Mouse (Mus musculus) C2C12 (cell line): ENCODE measurements around the gene Usp7.

Source experiments
- CEBPB ChIP-seq: IDR thresholded peaks from one replicate; pipeline ENCODE4 v1.6.1; 2011; ENCODE audit warnings: low read depth, mild to moderate bottlenecking, control low read depth, moderate library complexity
- CTCF ChIP-seq: IDR thresholded peaks from one replicate; pipeline ENCODE4 v1.5.1; 2011; ENCODE audit not compliant: control insufficient read depth, insufficient read depth, insufficient read length
- FOSL1 ChIP-seq: IDR thresholded peaks from one replicate; pipeline ENCODE4 v1.8.0; 2011; ENCODE audit warnings: mild to moderate bottlenecking, low read length; ENCODE audit not compliant: poor library complexity, insufficient read depth, severe bottlenecking
- MAX ChIP-seq: IDR thresholded peaks from one replicate; pipeline ENCODE4 v1.6.1; 2011; ENCODE audit warnings: mild to moderate bottlenecking, control low read depth
- MYOD1 ChIP-seq: IDR thresholded peaks from one replicate; pipeline ENCODE4 v1.6.1; 2011; ENCODE audit warnings: low read depth; ENCODE audit not compliant: control insufficient read depth, insufficient read length
- MYOG ChIP-seq: IDR thresholded peaks from one replicate; pipeline ENCODE4 v1.6.1; 2011; ENCODE audit not compliant: control insufficient read depth, insufficient read length; ENCODE audit errors: extremely low read depth
- USF1 ChIP-seq: IDR thresholded peaks from one replicate; pipeline ENCODE4 v1.6.1; 2011; ENCODE audit warnings: low read depth, mild to moderate bottlenecking, control low read depth, moderate library complexity

DNA sequence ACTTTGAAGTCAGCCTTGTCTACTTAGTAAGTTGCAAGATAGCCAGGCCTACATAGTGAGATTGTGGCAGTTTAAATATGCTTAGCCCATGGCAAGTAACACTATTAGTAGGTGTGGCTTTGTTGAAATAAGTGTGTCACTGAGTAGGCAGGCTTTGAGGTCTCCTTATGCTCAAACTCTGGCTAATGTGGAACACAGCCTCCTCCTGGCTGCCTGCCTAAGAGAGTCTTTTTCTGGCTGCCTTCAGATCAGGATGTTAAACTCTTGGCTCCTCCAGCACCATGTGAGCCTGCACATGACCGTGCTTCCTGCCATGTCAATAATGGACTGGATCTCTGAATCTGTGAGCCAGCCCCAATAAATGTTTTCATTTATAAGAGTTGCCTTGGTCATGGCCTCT lies 29.3 kb upstream of the Usp7 start:
- TF ChIP-seq CTCF (no peak), USF1 (no peak), MAX (no peak), MYOG (no peak), FOSL1 (no peak), CEBPB (no peak), MYOD1 (no peak)
